Mouse (Mus musculus): ENCODE results near the gene Gm10961. TPM values are rescaled to one million over a fixed set of nuclear protein-coding genes. Genes with fewer than 3 reads are reported as not detected.

Gene Gm10961
- polyA plus RNA-seq, 1 experiment = not detected

DNA sequence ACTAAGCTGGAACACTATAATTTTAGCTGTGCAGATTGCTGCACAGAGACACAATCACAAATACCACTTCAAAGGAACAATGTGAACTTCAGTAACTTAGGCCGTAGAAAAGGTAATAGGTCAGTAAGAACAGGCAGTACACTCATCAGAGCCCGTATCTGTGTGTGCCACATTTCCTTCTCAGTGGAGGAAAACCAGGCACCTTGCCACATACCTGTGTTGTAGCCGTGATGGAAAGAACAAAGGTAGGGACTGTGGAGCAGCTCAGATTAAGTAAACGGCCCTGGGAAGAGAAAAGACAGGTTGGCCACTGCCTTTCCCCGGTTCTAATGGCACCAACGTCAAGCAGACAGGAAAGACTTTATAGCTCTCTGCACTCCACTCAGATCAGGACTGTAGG is 36.3 kb downstream of the Gm10961 start:
- Histone ChIP-seq H3K79me2 (ENCODE audit: control insufficient read depth, insufficient read depth) (no peaks in the 10 kb centered on the region), H3K27me3 (ENCODE audit: control insufficient read depth, insufficient read depth, insufficient read length) (no peaks in the 10 kb centered on the region), H3K36me3 (ENCODE audit: control insufficient read depth, insufficient read depth) (peaks cover 98% of the 10 kb centered on the region), H3K4me2 (ENCODE audit: low read depth) (no peak overlapping the region), H3K4me3 (no peak overlapping the region), H3ac (ENCODE audit: control insufficient read depth, insufficient read length) (no peak overlapping the region)
- TF ChIP-seq MYOG (IDR thresholded peaks at IDR 0.05; ENCODE audit: control insufficient read depth in 1 of 3, insufficient read depth in 1 of 3, insufficient read length in 2 of 3, low read depth in 2 of 3) = no peak
- no peak for TF ChIP-seq TCF3 (IDR thresholded peaks at IDR 0.05; ENCODE audit: insufficient read length, low read depth)
- TF ChIP-seq REST (IDR thresholded peaks at IDR 0.05; ENCODE audit: insufficient read depth, insufficient read length) = no peak
- TF ChIP-seq POLR2AphosphoS2 (IDR thresholded peaks at IDR 0.05; ENCODE audit: insufficient read length, low read depth) = no peak
- TF ChIP-seq USF1 (IDR thresholded peaks at IDR 0.05; ENCODE audit: low read depth) = no peak
- no peak for TF ChIP-seq E2F4 (IDR thresholded peaks at IDR 0.05; ENCODE audit: insufficient read depth)
- TF ChIP-seq TCF12 (IDR thresholded peaks at IDR 0.05; ENCODE audit: insufficient read depth, poor library complexity, severe bottlenecking) = no peak
- TF ChIP-seq MYOD1 (IDR thresholded peaks at IDR 0.05; ENCODE audit: control insufficient read depth in 1 of 3, insufficient read length in 2 of 3, low read depth in 2 of 3) = no peak
- TF ChIP-seq POLR2A (IDR thresholded peaks at IDR 0.05; ENCODE audit: insufficient read length, low read depth) = no peak
- no peak for TF ChIP-seq CEBPB (IDR thresholded peaks at IDR 0.05; ENCODE audit: insufficient read depth, poor library complexity, severe bottlenecking)

DNA sequence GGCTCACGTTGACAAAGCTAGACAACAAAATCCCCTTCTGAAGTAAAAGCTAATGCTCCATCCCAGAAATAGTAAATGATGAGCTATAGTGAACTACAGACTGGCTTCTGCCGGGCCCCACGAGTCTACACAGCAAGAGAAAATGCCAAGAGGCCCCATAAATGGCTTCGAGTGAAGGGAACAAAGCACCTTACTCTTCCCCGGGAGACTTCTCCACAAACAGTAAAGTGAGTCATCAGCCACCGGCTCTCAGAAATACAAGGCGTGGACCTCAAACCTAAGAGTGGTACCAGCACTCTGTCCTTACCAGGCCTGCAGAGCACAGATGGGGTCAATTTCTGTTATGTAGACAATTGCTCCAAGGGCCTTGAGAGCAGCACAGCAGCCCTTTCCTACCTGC is 37.7 kb downstream of the Gm10961 start:
- Histone ChIP-seq H3K79me2 (ENCODE audit: control insufficient read depth, insufficient read depth) (no peaks in the 10 kb centered on the region), H3K36me3 (ENCODE audit: control insufficient read depth, insufficient read depth) (peaks cover 94% of the 10 kb centered on the region)

DNA sequence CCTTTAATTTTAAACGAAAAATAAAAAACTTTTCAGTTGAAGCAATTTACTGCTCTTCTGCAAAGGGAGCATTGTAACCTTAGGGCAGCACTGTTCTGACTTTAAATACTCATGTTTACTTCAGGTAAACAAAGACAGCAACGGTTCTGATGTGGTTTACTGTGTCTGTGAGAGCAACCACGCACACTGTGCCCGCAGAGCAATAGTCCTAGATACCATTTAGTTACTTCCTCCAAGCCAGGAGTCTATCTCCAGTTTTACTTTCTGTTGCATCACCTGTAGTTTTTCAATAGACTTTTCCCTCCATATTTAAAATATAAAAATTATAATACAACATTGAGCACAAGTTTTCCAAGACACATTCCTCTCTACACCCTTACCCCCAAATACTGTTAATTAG is 39.4 kb downstream of the Gm10961 start:
- TF ChIP-seq CEBPB (IDR thresholded peaks at IDR 0.05; ENCODE audit: insufficient read depth, poor library complexity, severe bottlenecking) (no peak), USF1 (IDR thresholded peaks at IDR 0.05; ENCODE audit: low read depth) (no peak), MAX (IDR thresholded peaks at IDR 0.05; ENCODE audit: low read depth) (no peak), SRF (IDR thresholded peaks at IDR 0.05; ENCODE audit: control insufficient read depth, insufficient read length, low read depth) (no peak), POLR2A (IDR thresholded peaks at IDR 0.05; ENCODE audit: insufficient read length, low read depth) (no peak), POLR2AphosphoS2 (IDR thresholded peaks at IDR 0.05; ENCODE audit: insufficient read length, low read depth) (no peak), MYOG (IDR thresholded peaks at IDR 0.05; ENCODE audit: control insufficient read depth in 1 of 3, insufficient read depth in 1 of 3, insufficient read length in 2 of 3, low read depth in 2 of 3) (no peak), E2F4 (IDR thresholded peaks at IDR 0.05; ENCODE audit: insufficient read depth) (no peak), TCF12 (IDR thresholded peaks at IDR 0.05; ENCODE audit: insufficient read depth, poor library complexity, severe bottlenecking) (no peak), TCF3 (IDR thresholded peaks at IDR 0.05; ENCODE audit: insufficient read length, low read depth) (no peak), MYOD1 (IDR thresholded peaks at IDR 0.05; ENCODE audit: control insufficient read depth in 1 of 3, insufficient read length in 2 of 3, low read depth in 2 of 3) (no peak), REST (IDR thresholded peaks at IDR 0.05; ENCODE audit: insufficient read depth, insufficient read length) (no peak)
- Histone ChIP-seq H3K4me3 (no peak overlapping the region), H3K4me2 (ENCODE audit: low read depth) (no peak overlapping the region), H3K27me3 (ENCODE audit: control insufficient read depth, insufficient read depth, insufficient read length) (no peaks in the 10 kb centered on the region), H3ac (ENCODE audit: control insufficient read depth, insufficient read length) (no peak overlapping the region), H3K36me3 (ENCODE audit: control insufficient read depth, insufficient read depth) (peaks cover 94% of the 10 kb centered on the region), H3K79me2 (ENCODE audit: control insufficient read depth, insufficient read depth) (no peaks in the 10 kb centered on the region)

More for the DNA sequence above, 37.7 kb downstream of the Gm10961 start:
- Histone ChIP-seq H3ac (ENCODE audit: control insufficient read depth, insufficient read length) (no peak overlapping the region), H3K4me2 (ENCODE audit: low read depth) (no peak overlapping the region), H3K4me3 (no peak overlapping the region), H3K27me3 (ENCODE audit: control insufficient read depth, insufficient read depth, insufficient read length) (no peaks in the 10 kb centered on the region)
- TF ChIP-seq TCF12 (IDR thresholded peaks at IDR 0.05; ENCODE audit: insufficient read depth, poor library complexity, severe bottlenecking) = no peak
- TF ChIP-seq MYOD1 (IDR thresholded peaks at IDR 0.05; ENCODE audit: control insufficient read depth in 1 of 3, insufficient read length in 2 of 3, low read depth in 2 of 3) = no peak
- no peak for TF ChIP-seq TCF3 (IDR thresholded peaks at IDR 0.05; ENCODE audit: insufficient read length, low read depth)
- TF ChIP-seq SRF (IDR thresholded peaks at IDR 0.05; ENCODE audit: control insufficient read depth, insufficient read length, low read depth) = no peak
- TF ChIP-seq MAX (IDR thresholded peaks at IDR 0.05; ENCODE audit: low read depth) = no peak
- TF ChIP-seq CEBPB (IDR thresholded peaks at IDR 0.05; ENCODE audit: insufficient read depth, poor library complexity, severe bottlenecking) = no peak
- no peak for TF ChIP-seq POLR2AphosphoS2 (IDR thresholded peaks at IDR 0.05; ENCODE audit: insufficient read length, low read depth)
- no peak for TF ChIP-seq REST (IDR thresholded peaks at IDR 0.05; ENCODE audit: insufficient read depth, insufficient read length)
- TF ChIP-seq E2F4 (IDR thresholded peaks at IDR 0.05; ENCODE audit: insufficient read depth) = no peak
- no peak for TF ChIP-seq MYOG (IDR thresholded peaks at IDR 0.05; ENCODE audit: control insufficient read depth in 1 of 3, insufficient read depth in 1 of 3, insufficient read length in 2 of 3, low read depth in 2 of 3)
- TF ChIP-seq USF1 (IDR thresholded peaks at IDR 0.05; ENCODE audit: low read depth) = no peak
- no peak for TF ChIP-seq POLR2A (IDR thresholded peaks at IDR 0.05; ENCODE audit: insufficient read length, low read depth)

DNA sequence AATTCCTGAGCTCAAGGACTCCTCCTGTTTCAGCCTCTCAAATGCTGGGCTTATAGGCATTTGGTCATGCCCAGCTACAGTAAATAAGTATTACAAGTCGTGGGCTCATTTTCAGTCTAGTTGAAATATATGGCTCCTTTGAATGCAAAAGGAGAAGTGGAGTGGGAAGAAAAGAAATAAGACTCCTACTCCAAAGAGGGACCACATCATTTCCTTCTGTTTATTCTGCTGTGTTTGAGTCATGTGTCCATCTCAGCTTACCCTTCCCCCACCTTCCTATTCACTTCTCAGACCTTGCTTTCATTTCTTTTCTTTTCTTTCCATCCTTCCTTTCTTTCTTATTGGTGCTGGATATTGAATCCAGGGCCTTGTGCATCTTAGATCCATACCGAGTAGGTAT is 40.4 kb downstream of the Gm10961 start:
- TF ChIP-seq REST (IDR thresholded peaks at IDR 0.05; ENCODE audit: insufficient read depth, insufficient read length) (no peak), POLR2A (IDR thresholded peaks at IDR 0.05; ENCODE audit: insufficient read length, low read depth) (no peak), MYOG (IDR thresholded peaks at IDR 0.05; ENCODE audit: control insufficient read depth in 1 of 3, insufficient read depth in 1 of 3, insufficient read length in 2 of 3, low read depth in 2 of 3) (no peak), CEBPB (IDR thresholded peaks at IDR 0.05; ENCODE audit: insufficient read depth, poor library complexity, severe bottlenecking) (no peak), TCF12 (IDR thresholded peaks at IDR 0.05; ENCODE audit: insufficient read depth, poor library complexity, severe bottlenecking) (no peak)
- Histone ChIP-seq H3ac (ENCODE audit: control insufficient read depth, insufficient read length) (no peak overlapping the region), H3K4me3 (no peak overlapping the region), H3K79me2 (ENCODE audit: control insufficient read depth, insufficient read depth) (no peaks in the 10 kb centered on the region), H3K27me3 (ENCODE audit: control insufficient read depth, insufficient read depth, insufficient read length) (no peaks in the 10 kb centered on the region), H3K36me3 (ENCODE audit: control insufficient read depth, insufficient read depth) (peaks cover 94% of the 10 kb centered on the region), H3K4me2 (ENCODE audit: low read depth) (no peak overlapping the region)

Data from myocyte (in vitro differentiated cells).